Mouse (Mus musculus) heart, postnatal 0 days (tissue): ENCODE measurements around the gene Pcbp3.

ENCODE experiments used
- CTCF ChIP-seq: IDR thresholded peaks from 2 replicates; pipeline ENCODE4 v1.5.1; 2016; ENCODE audit warnings: antibody characterized with exemption, control low read depth, low read depth
- EP300 ChIP-seq: IDR thresholded peaks from 2 replicates; pipeline ENCODE4 v1.6.1; 2016; ENCODE audit warnings: antibody characterized with exemption, low read depth

GRCm38 (mm10) chr10:76874398-76874797 lies 87.3 kb downstream of the Pcbp3 start:
- TF ChIP-seq CTCF, result no peak
- no peak for TF ChIP-seq EP300
